8 mouse cellular contexts compared by ENCODE assay signal in the genomic region with DNA sequence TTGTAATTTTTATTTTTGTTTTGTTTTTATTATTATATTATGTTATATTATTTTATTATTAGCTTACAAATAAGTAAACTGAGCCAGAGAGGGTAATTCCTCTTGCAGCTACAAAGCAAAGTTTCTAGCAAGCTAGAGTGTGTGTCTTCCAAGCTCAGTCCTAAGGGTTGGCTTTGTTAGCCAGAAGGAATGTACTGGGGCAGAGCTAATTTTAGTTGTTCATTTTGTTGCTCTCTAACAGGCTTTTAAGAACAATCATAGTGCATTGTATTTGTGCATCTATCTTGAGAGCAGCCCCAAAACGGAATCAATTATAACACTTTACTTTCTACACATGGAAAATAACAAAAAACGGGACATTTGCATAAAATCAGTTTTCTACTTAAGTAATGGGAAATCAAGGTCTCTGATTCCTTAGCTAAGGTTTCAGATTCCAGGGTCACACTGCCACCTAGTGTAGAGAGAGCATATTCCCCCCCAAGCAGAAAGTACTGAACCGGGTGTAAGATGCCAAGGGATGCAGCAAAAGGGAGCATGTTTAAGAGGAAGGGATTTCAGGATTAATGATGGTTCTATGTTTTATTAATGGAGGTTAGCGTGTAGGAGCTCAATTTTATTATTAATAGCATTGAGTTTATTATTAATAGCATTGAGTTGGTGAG. TPM values are rescaled to one million over a fixed set of nuclear protein-coding genes. Genes with fewer than 3 reads are reported as not detected.
A peak's percentile ranks its signal among the peaks of the same experiment; 100 is the strongest.
DNase-seq lines count a peak whose midpoint lies in the region; ATAC-seq and TF ChIP-seq lines count a peak whose summit lies in the region.

No protein-coding gene starts in this region.

- H3K9ac ChIP-seq in forebrain, embryonic 16.5 days (replicated peaks; ENCODE audit: low read depth, low read length), result no peak overlapping the region
- no peak overlapping the region for H3K9ac ChIP-seq in kidney, postnatal 0 days (ENCODE audit: low read depth, low read length)

- no peak overlapping the region for H3K4me2 ChIP-seq in forebrain, embryonic 16.5 days (ENCODE audit: low read length)
- no peak overlapping the region for H3K4me2 ChIP-seq in kidney, postnatal 0 days (ENCODE audit: low read length)

- ATAC-seq in forebrain, embryonic 16.5 days, result peak; percentile 84
- ATAC-seq in kidney, postnatal 0 days (replicated peaks; ENCODE audit: low FRiP score, low read depth), result no peak

- H3K27me3 ChIP-seq in forebrain, embryonic 16.5 days (replicated peaks; ENCODE audit: control insufficient read depth, insufficient read depth, low read length), result no peaks in the 10 kb centered on the region
- H3K27me3 ChIP-seq in kidney, postnatal 0 days (ENCODE audit: insufficient read depth, low read length), result no peaks in the 10 kb centered on the region

- TF ChIP-seq CTCF in kidney, postnatal 0 days (IDR thresholded peaks at IDR 0.05; ENCODE audit: low read depth), result peak; percentile 85
- TF ChIP-seq CTCF in lung, adult 2 months (IDR thresholded peaks at IDR 0.05; ENCODE audit: insufficient read depth, low read length), result peak; percentile 49

- peak; percentile 10 for DNase-seq in urinary bladder, postnatal 25 days (ENCODE audit: low spot score)
- no peak for DNase-seq in urinary bladder, postnatal 4 days (ENCODE audit: low spot score in 2 of 2)
- peak; percentile 52 for DNase-seq in cerebellum, adult 11 months
- peak; percentile 82 for DNase-seq in kidney, postnatal 0 days (ENCODE audit: low spot score)
- DNase-seq in lung, adult 2 months, result peak; percentile 9
- peak; percentile 66 to 75 for DNase-seq in right cerebral cortex, adult 2 months (ENCODE audit: low spot score in 2 of 2)
- no peak for DNase-seq in yolk sac, embryonic 10.5 days (ENCODE audit: low spot score)

- no peak for TF ChIP-seq POLR2A in lung, adult 2 months (IDR thresholded peaks at IDR 0.05; ENCODE audit: borderline replicate concordance, extremely low read depth, low read depth, low read length)

- no peaks in the 10 kb centered on the region for H3K9me3 ChIP-seq in forebrain, embryonic 16.5 days (ENCODE audit: control insufficient read depth, low read length)
- H3K9me3 ChIP-seq in kidney, postnatal 0 days (replicated peaks; ENCODE audit: low read length), result no peaks in the 10 kb centered on the region

- no peak overlapping the region for H3K4me3 ChIP-seq in forebrain, embryonic 16.5 days (replicated peaks; ENCODE audit: low read length)
- no peak overlapping the region for H3K4me3 ChIP-seq in kidney, postnatal 0 days (replicated peaks; ENCODE audit: low read depth, low read length)
- H3K4me3 ChIP-seq in lung, adult 2 months (replicated peaks; ENCODE audit: extremely low read depth, low read depth, low read length), result no peak overlapping the region

- no peaks in the 10 kb centered on the region for H3K36me3 ChIP-seq in forebrain, embryonic 16.5 days (ENCODE audit: control insufficient read depth, insufficient read depth)
- no peaks in the 10 kb centered on the region for H3K36me3 ChIP-seq in kidney, postnatal 0 days (ENCODE audit: insufficient read depth, low read length)

- WGBS in forebrain, embryonic 16.5 days, result 3% methylated on average over 4 of the region's 4 CpGs
- WGBS in kidney, postnatal 0 days, result 2% methylated on average over 4 of the region's 4 CpGs
- WGBS in lung, adult 2 months, result 3% methylated on average over 4 of the region's 4 CpGs

- no peaks in the 10 kb centered on the region for H3K4me1 ChIP-seq in forebrain, embryonic 16.5 days (replicated peaks; ENCODE audit: control insufficient read depth, insufficient read depth, low read length)
- H3K4me1 ChIP-seq in kidney, postnatal 0 days (replicated peaks; ENCODE audit: insufficient read depth, low read length), result no peaks in the 10 kb centered on the region
- no peaks in the 10 kb centered on the region for H3K4me1 ChIP-seq in lung, adult 2 months (ENCODE audit: control insufficient read depth, insufficient read depth, low read length)

- H3K27ac ChIP-seq in forebrain, embryonic 16.5 days (ENCODE audit: low read length), result no peak overlapping the region
- H3K27ac ChIP-seq in kidney, postnatal 0 days, result no peak overlapping the region

RNA-seq across cellular contexts. Expression of a gene that starts 6.1 kb away (rescaled TPM):
- 1.0 and 3.8 TPM in 2 replicates for polyA plus RNA-seq in forebrain, embryonic 16.5 days (2015; fragmentation: Nextera tagmentation; extraction: Ambion mirVana)
- 5.5 and 6.3 TPM in 2 replicates for polyA plus RNA-seq in kidney, postnatal 0 days (2015; fragmentation: Nextera tagmentation; extraction: Ambion mirVana)
- 0.03 and 0.07 TPM in 2 replicates for polyA plus RNA-seq in lung, adult 2 months (2012; rRNA removed)

Comparison
In these comparisons a context has a peak if more than half of its experiments do, and no peak if none do; other contexts are left out.
1. DNase-seq: peak in urinary bladder, postnatal 25 days (single experiment), cerebellum, adult 11 months (single experiment), kidney, postnatal 0 days (single experiment), lung, adult 2 months (single experiment) and right cerebral cortex, adult 2 months (2 of 2); none in urinary bladder, postnatal 4 days (0 of 2) and yolk sac, embryonic 10.5 days (single experiment).